Mouse (Mus musculus) heart, embryonic 10.5 days (tissue): ENCODE measurements around the gene Tbc1d15. TPM values are rescaled to one million over a fixed set of nuclear protein-coding genes. Genes with fewer than 3 reads are reported as not detected.

Source experiments
- DNase-seq: peaks from one replicate; pipeline ENCODE4 v3.0.0-alpha.2; 2017; ENCODE audit warnings: low spot score
- H3K27ac ChIP-seq: fragments of 300-500 bp; sonication (generic); 2 replicates; pipeline ENCODE4 v1.5.1; 2016; ENCODE audit warnings: mild to moderate bottlenecking
- H3K27me3 ChIP-seq: fragments of 300-500 bp; sonication (generic); 2 replicates; pipeline ENCODE4 v1.6.1; 2016; ENCODE audit warnings: mild to moderate bottlenecking; ENCODE audit not compliant: poor library complexity, insufficient read depth, severe bottlenecking
- H3K36me3 ChIP-seq: fragments of 300-500 bp; sonication (generic); 2 replicates; pipeline ENCODE4 v1.6.1; 2016; ENCODE audit warnings: mild to moderate bottlenecking, moderate library complexity
- H3K4me1 ChIP-seq: fragments of 300-500 bp; sonication (generic); 2 replicates; pipeline ENCODE4 v1.6.1; 2016; ENCODE audit warnings: mild to moderate bottlenecking
- H3K4me3 ChIP-seq: fragments of 300-500 bp; sonication (generic); 2 replicates; pipeline ENCODE4 v1.5.1; 2016; ENCODE audit warnings: mild to moderate bottlenecking, moderate library complexity
- H3K9me3 ChIP-seq: fragments of 300-500 bp; sonication (generic); 2 replicates; pipeline ENCODE4 v1.6.1; 2016; ENCODE audit warnings: mild to moderate bottlenecking, moderate library complexity
- WGBS: fragments of 180-500 bp; shearing (Covaris S2); methylation state at CpG from one replicate; pipeline ENCODE4 v1.1.7; 2016; 5-methylcytosine and 5-hydroxymethylcytosine counted together
- polyA plus RNA-seq: library from polyadenylated mRNA; unstranded; fragments of >200 nt; fragmentation: Nextera tagmentation; extraction: Ambion mirVana; gene quantifications from 2 replicates; pipeline ENCODE4 v1.2.1, GENCODE M21; 2016

Tbc1d15 gene
- 46.7 and 50.8 TPM in 2 replicates for polyA plus RNA-seq

- under 1% methylated on average over 67 of the region's 67 CpGs for WGBS
- H3K4me3 ChIP-seq, result peak within 1 kb of the TSS; percentile 97
Observed at GRCm38 (mm10) chr10:115251088-115251934, at the start of gene Tbc1d15. Gene Tbc1d15, minus strand, starts transcription at chr10:115251467.

DNA sequence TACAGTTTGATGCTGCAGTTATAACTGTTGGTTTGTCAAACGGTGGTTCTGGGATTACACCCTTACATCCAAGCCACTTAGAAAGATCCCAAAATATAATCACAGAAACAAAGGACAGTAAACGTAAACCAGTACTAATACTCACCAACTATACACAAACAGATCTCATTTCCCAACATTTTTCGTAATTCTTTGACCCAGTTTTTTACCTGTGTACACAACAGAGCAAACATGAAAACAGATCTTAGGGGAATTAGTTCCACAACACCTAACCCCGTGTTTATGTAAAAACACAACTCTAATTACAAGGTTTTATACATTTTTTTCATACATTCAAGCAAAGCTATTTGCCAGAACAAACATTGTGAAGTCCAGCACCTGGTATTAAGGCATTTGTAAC, 47.4 kb upstream of the Tbc1d15 start:
- 91% methylated on average over 4 of the region's 4 CpGs for WGBS
- no peaks in the 10 kb centered on the region for H3K27me3 ChIP-seq
- H3K9me3 ChIP-seq, result no peaks in the 10 kb centered on the region
- DNase-seq, result no peak
- H3K4me1 ChIP-seq, result no peaks in the 10 kb centered on the region
- no peak overlapping the region for H3K27ac ChIP-seq
- peaks cover 50% of the 10 kb centered on the region for H3K36me3 ChIP-seq
- no peak overlapping the region for H3K4me3 ChIP-seq

More at GRCm38 (mm10) chr10:115251088-115251934, at the start of gene Tbc1d15:
- H3K9me3 ChIP-seq, result no peaks in the 10 kb centered on the region
- H3K27ac ChIP-seq, result peak within 1 kb of the TSS; percentile 91
- peak; percentile 100 for DNase-seq
- H3K36me3 ChIP-seq, result no peaks in the 10 kb centered on the region
- H3K4me1 ChIP-seq, result peaks cover 20% of the 10 kb centered on the region
- H3K27me3 ChIP-seq, result no peaks in the 10 kb centered on the region

DNA sequence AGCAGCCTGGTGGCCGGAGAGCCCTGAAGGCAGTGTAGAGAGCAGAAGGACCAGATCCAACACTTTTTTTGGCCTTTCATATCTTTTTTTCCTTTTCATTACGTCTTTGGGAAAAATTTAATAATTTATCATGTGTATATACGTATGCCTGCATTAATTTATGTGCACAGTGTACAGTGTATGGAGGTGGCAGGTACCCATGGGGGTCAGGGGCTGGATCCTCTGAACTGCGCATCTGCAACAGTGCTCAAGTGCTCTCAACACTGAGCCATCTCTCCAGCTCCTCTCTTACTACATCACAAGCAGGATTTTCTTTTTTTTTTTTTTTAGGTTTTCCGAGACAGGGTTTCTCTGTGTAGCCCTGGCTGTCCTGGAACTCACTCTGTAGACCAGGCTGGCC, 46.3 kb upstream of the Tbc1d15 start:
- WGBS, result 84% methylated on average over 5 of the region's 5 CpGs

GRCm38 (mm10) chr10:115296401-115296935, 45.2 kb upstream of the Tbc1d15 start:
- Histone ChIP-seq H3K27me3 (no peaks in the 10 kb centered on the region), H3K36me3 (peaks cover 62% of the 10 kb centered on the region), H3K4me1 (no peaks in the 10 kb centered on the region), H3K4me3 (no peak overlapping the region), H3K27ac (no peak overlapping the region), H3K9me3 (no peaks in the 10 kb centered on the region)
- 83% methylated on average over 9 of the region's 9 CpGs for WGBS
- peak; percentile 66 for DNase-seq

More for the DNA sequence above, 46.3 kb upstream of the Tbc1d15 start:
- no peak overlapping the region for H3K27ac ChIP-seq
- H3K36me3 ChIP-seq, result peaks cover 55% of the 10 kb centered on the region
- H3K4me1 ChIP-seq, result no peaks in the 10 kb centered on the region
- peak; percentile 16 for DNase-seq
- no peaks in the 10 kb centered on the region for H3K27me3 ChIP-seq
- no peak overlapping the region for H3K4me3 ChIP-seq
- no peaks in the 10 kb centered on the region for H3K9me3 ChIP-seq

GRCm38 (mm10) chr10:115295162-115295561, 43.9 kb upstream of the Tbc1d15 start:
- no peaks in the 10 kb centered on the region for H3K9me3 ChIP-seq
- whole genome bisulfite sequencing, result 88% methylated on average over 3 of the region's 3 CpGs
- no peaks in the 10 kb centered on the region for H3K27me3 ChIP-seq
- H3K4me3 ChIP-seq, result no peak overlapping the region
- peak; percentile 67 for DNase-seq
- H3K27ac ChIP-seq, result no peak overlapping the region
- H3K4me1 ChIP-seq, result no peaks in the 10 kb centered on the region
- peaks cover 61% of the 10 kb centered on the region for H3K36me3 ChIP-seq

- H3K27me3 ChIP-seq, result no peaks in the 10 kb centered on the region
- H3K27ac ChIP-seq, result no peak overlapping the region
- H3K4me1 ChIP-seq, result no peaks in the 10 kb centered on the region
- peaks cover 58% of the 10 kb centered on the region for H3K36me3 ChIP-seq
- DNase-seq, result no peak
- no peaks in the 10 kb centered on the region for H3K9me3 ChIP-seq
- no peak overlapping the region for H3K4me3 ChIP-seq
- 95% methylated on average over 7 of the region's 7 CpGs for WGBS
Observed at GRCm38 (mm10) chr10:115294715-115295114, 43.4 kb upstream of the Tbc1d15 start.

DNA sequence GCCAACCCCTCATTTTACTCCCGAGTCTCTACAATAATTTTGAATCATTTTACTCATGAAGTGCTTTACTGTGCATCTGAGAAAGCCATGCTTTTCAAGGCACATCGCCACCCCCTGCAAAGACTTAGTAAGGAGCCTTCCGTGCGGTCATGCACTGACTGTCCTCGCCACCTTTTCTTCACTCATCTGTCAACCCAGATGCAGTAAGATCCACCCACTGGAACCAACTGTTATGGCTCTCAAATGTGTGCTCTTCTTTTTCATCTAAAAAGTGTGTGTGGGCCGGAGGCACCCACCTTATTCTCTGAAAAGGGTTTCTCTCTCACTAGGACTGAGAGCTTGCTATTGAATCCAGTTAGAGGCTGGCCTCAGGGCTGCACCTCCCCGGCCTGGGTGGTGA, 42.7 kb upstream of the Tbc1d15 start:
- peaks cover 62% of the 10 kb centered on the region for H3K36me3 ChIP-seq
- no peak overlapping the region for H3K4me3 ChIP-seq
- no peak overlapping the region for H3K27ac ChIP-seq
- WGBS, result 90% methylated on average over 7 of the region's 7 CpGs
- DNase-seq, result peak; percentile 39
- H3K9me3 ChIP-seq, result no peaks in the 10 kb centered on the region
- no peaks in the 10 kb centered on the region for H3K4me1 ChIP-seq
- no peaks in the 10 kb centered on the region for H3K27me3 ChIP-seq

DNA sequence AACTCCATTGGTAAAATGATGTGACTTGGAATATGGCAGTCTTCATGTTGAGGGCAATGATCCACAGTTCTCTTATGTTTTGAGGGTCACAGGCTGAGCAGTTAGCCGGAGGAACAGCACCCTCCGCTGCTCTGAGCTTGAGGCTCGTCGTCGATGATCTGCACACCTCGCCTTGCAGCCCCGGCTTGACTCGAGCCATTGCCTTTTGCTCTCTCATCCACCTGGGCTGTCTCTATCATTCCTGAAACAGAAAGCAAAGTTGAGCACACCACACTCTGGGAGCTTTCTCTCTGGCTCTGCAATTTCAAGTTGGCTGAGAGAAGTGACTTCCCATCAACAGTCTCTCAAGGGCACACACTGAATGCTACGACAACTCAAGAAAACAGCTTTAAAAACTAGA, 39.4 kb upstream of the Tbc1d15 start:
- Histone ChIP-seq H3K4me3 (no peak overlapping the region), H3K27ac (no peak overlapping the region), H3K27me3 (no peaks in the 10 kb centered on the region), H3K36me3 (peaks cover 75% of the 10 kb centered on the region), H3K4me1 (no peaks in the 10 kb centered on the region), H3K9me3 (no peaks in the 10 kb centered on the region)
- 90% methylated on average over 9 of the region's 9 CpGs for WGBS
- DNase-seq, result peak; percentile 54

DNA sequence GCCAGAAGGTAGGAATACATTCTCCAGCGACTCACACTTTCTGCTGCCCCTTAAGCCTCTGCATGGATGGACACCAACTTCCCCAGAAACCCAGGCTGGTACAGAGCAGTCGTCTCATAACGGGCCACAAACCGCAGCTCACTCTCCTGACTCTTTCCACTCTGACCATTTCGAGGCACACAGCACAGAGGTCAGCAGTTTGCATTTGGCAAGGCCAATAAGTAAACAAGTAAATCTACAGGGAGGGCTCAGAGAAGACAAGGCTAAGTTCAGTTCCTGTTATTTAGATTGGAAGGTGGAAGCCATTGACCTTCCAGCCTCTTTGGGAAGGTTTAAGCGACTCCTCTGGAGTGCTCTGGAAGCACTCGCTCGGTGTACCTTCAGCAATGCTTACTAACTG, 37.6 kb upstream of the Tbc1d15 start:
- peak; percentile 31 for DNase-seq
- H3K36me3 ChIP-seq, result peaks cover 63% of the 10 kb centered on the region
- no peak overlapping the region for H3K4me3 ChIP-seq
- no peak overlapping the region for H3K27ac ChIP-seq
- WGBS, result 89% methylated on average over 8 of the region's 8 CpGs
- H3K9me3 ChIP-seq, result no peaks in the 10 kb centered on the region
- no peaks in the 10 kb centered on the region for H3K27me3 ChIP-seq
- no peaks in the 10 kb centered on the region for H3K4me1 ChIP-seq

- no peaks in the 10 kb centered on the region for H3K9me3 ChIP-seq
- H3K27me3 ChIP-seq, result no peaks in the 10 kb centered on the region
- H3K27ac ChIP-seq, result no peak overlapping the region
- H3K4me3 ChIP-seq, result no peak overlapping the region
- WGBS, result 76% methylated on average over 10 of the region's 10 CpGs
- H3K4me1 ChIP-seq, result no peaks in the 10 kb centered on the region
- peaks cover 26% of the 10 kb centered on the region for H3K36me3 ChIP-seq
- no peak for DNase-seq
Observed at GRCm38 (mm10) chr10:115284170-115284569, 32.9 kb upstream of the Tbc1d15 start.

DNA sequence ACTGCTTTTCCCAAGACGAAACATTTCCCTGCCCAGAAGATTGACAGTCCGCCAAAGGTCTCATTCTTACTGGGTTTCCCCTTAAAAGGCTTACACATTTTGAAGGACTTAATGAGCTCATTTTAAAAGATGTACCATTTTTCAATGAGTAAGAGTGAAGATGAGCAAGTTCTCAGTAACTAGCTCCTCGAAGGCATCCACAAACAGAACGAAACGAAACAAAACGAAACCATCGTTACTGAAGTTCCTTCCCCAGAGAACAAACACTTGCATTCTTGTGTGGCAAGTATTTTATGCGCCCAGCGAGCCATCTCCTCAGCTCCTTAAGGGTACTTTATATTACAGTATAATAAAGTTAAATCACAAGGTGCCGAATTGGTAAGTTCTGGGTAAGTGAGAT, 30.1 kb upstream of the Tbc1d15 start:
- Histone ChIP-seq H3K27ac (no peak overlapping the region), H3K4me3 (no peak overlapping the region), H3K4me1 (no peaks in the 10 kb centered on the region), H3K9me3 (no peaks in the 10 kb centered on the region), H3K27me3 (no peaks in the 10 kb centered on the region), H3K36me3 (peaks cover 5% of the 10 kb centered on the region)
- WGBS, result 92% methylated on average over 10 of the region's 10 CpGs
- no peak for DNase-seq

- Histone ChIP-seq H3K27me3 (no peaks in the 10 kb centered on the region), H3K4me3 (no peak overlapping the region), H3K4me1 (no peaks in the 10 kb centered on the region), H3K36me3 (no peaks in the 10 kb centered on the region), H3K9me3 (no peaks in the 10 kb centered on the region), H3K27ac (no peak overlapping the region)
- WGBS, result 58% methylated on average over 5 of the region's 5 CpGs
- no peak for DNase-seq
Observed at GRCm38 (mm10) chr10:115271649-115272048, 20.4 kb upstream of the Tbc1d15 start.

GRCm38 (mm10) chr10:115270612-115271390, 19.5 kb upstream of the Tbc1d15 start:
- 81% methylated on average over 12 of the region's 12 CpGs for WGBS
- H3K27me3 ChIP-seq, result no peaks in the 10 kb centered on the region
- H3K9me3 ChIP-seq, result no peaks in the 10 kb centered on the region
- H3K4me1 ChIP-seq, result no peaks in the 10 kb centered on the region
- no peak for DNase-seq
- no peaks in the 10 kb centered on the region for H3K36me3 ChIP-seq
- H3K27ac ChIP-seq, result no peak overlapping the region
- no peak overlapping the region for H3K4me3 ChIP-seq
